Mouse (Mus musculus) cerebellum, adult 2 months (tissue): ENCODE data around the gene Pla2g16.

Source experiments
- CTCF ChIP-seq: fragments of 200-500 bp; IDR thresholded peaks from 2 replicates; pipeline ENCODE4 v1.5.1; 2011; ENCODE audit warnings: low read depth, mild to moderate bottlenecking, control low read depth, low read length, moderate library complexity, borderline replicate concordance; ENCODE audit not compliant: insufficient read depth
- POLR2A ChIP-seq: fragments of 200-500 bp; IDR thresholded peaks from 2 replicates; pipeline ENCODE4 v1.6.1; 2011; ENCODE audit warnings: low read length, control low read depth, borderline replicate concordance; ENCODE audit not compliant: insufficient read depth

DNA sequence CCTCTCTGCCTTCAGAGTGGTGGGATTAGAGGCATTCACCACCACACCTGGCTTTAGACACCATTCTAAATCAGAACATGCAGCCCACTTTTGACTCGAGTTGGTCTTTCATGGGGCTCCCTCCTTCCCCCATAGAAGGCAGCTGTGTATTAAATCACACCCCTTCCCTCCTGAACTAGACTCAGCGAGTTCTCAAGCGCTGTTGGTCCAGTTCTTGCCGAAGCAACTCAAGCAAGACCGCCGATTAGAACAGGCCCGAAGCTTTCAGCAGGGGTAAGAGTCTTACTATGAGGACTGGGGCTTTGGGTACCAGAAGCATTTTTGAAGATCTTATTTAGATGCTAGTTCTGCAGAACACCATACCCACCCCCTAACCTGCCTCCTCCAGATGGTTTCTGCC is 55.9 kb downstream of the Pla2g16 start:
- TF ChIP-seq CTCF (no peak), POLR2A (no peak)
